Mouse (Mus musculus) liver, adult 2 months (tissue): Measurements from ENCODE around the gene Kir3dl1. TPM values are rescaled to one million over a fixed set of nuclear protein-coding genes. Genes with fewer than 3 reads are reported as not detected.
"Not testable (repeated sequence)": the region's sequence is repeated elsewhere in the genome, so short reads cannot be mapped to it uniquely, and the experiment has no call there.

Source experiments
- DNase-seq: peaks from one replicate; pipeline ENCODE4 v3.0.0-alpha.2; 2011; ENCODE audit warnings: low read depth, low spot score; ENCODE audit errors: extremely low read depth
- H3K27ac ChIP-seq: fragments of 200-500 bp; replicated peaks from 2 replicates; pipeline ENCODE4 v1.5.1; 2012; ENCODE audit warnings: low read depth, mild to moderate bottlenecking, control low read depth, inconsistent platforms, low read length; ENCODE audit not compliant: insufficient read depth
- H3K27me3 ChIP-seq: fragments of 200-500 bp; 2 replicates; pipeline ENCODE4 v1.6.1; 2012; ENCODE audit warnings: mild to moderate bottlenecking, moderate library complexity, low read length, inconsistent platforms; ENCODE audit not compliant: control insufficient read depth, insufficient read depth
- H3K36me3 ChIP-seq: fragments of 200-500 bp; 2 replicates; pipeline ENCODE4 v1.6.1; 2012; ENCODE audit warnings: low read length, inconsistent platforms; ENCODE audit not compliant: control insufficient read depth, insufficient read depth
- H3K4me1 ChIP-seq: fragments of 200-500 bp; 2 replicates; pipeline ENCODE4 v1.6.1; 2011; ENCODE audit warnings: low read length; ENCODE audit not compliant: control insufficient read depth, insufficient read depth
- H3K4me3 ChIP-seq: fragments of 200-500 bp; 2 replicates; pipeline ENCODE4 v1.5.1; 2011; ENCODE audit warnings: low read depth, mild to moderate bottlenecking, control low read depth, low read length, moderate library complexity; ENCODE audit not compliant: insufficient read depth
- H3K79me2 ChIP-seq: fragments of 200-500 bp; 2 replicates; pipeline ENCODE4 v1.6.1; 2012; ENCODE audit warnings: inconsistent platforms, mild to moderate bottlenecking, low read length, moderate library complexity; ENCODE audit not compliant: control insufficient read depth, insufficient read depth
- H3K9ac ChIP-seq: fragments of 200-500 bp; 2 replicates; pipeline ENCODE4 v1.6.1; 2012; ENCODE audit warnings: low read depth, mild to moderate bottlenecking, control low read depth, inconsistent platforms, low read length
- WGBS: fragments of 180-500 bp; shearing (Covaris S2); methylation state at CpG from one replicate; pipeline ENCODE4 v1.1.7; 2018; 5-methylcytosine and 5-hydroxymethylcytosine counted together
- polyA plus RNA-seq: library from polyadenylated mRNA; depleted of rRNA; stranded (reverse); fragments of >200 nt; gene quantifications from 2 replicates; pipeline ENCODE4 v1.2.3, GENCODE M21; 2012; rRNA removed
- total RNA-seq: library from RNA; depleted of rRNA; stranded (reverse); fragments of >200 nt; gene quantifications from 2 replicates; pipeline ENCODE4 v1.2.3, GENCODE M21; 2014; rRNA removed

Kir3dl1 gene
- total RNA-seq, result not detected in 2 replicates
- not detected in 2 replicates for polyA plus RNA-seq

- H3K36me3 ChIP-seq, H3K79me2 ChIP-seq, H3K4me1 ChIP-seq, DNase-seq, H3K4me3 ChIP-seq, H3K27ac ChIP-seq, H3K27me3 ChIP-seq, H3K9ac ChIP-seq: not testable (repeated sequence)
- 76% methylated on average over 4 of the region's 4 CpGs for WGBS
These were observed at the start of gene Kir3dl1 for GRCm38 (mm10) chrX:136517699-136518098. Gene Kir3dl1 (plus strand): TSS chrX:136517999.

GRCm38 (mm10) chrX:136543956-136544355, 26.2 kb downstream of the Kir3dl1 start, which contains the start of gene Kir3dl2:
Gene Kir3dl2 (minus strand): TSS chrX:136544056.
- 61% methylated on average over 1 of the region's 1 CpGs for WGBS
- not testable (repeated sequence) for H3K4me3 ChIP-seq, H3K4me1 ChIP-seq, H3K79me2 ChIP-seq, H3K27me3 ChIP-seq, H3K36me3 ChIP-seq, DNase-seq, H3K27ac ChIP-seq, H3K9ac ChIP-seq

GRCm38 (mm10) chrX:136569094-136569493, 51.3 kb downstream of the Kir3dl1 start:
- not testable (repeated sequence) for H3K9ac ChIP-seq, H3K36me3 ChIP-seq, H3K4me1 ChIP-seq, H3K4me3 ChIP-seq, DNase-seq, H3K27ac ChIP-seq, H3K27me3 ChIP-seq, H3K79me2 ChIP-seq
- WGBS, result 86% methylated on average over 9 of the region's 9 CpGs

Other genes with a start within 250 kb of the Kir3dl1 start
- gene Bex3, start 247.7 kb upstream of the Kir3dl1 start, total RNA-seq, result 1.2 and 1.5 TPM in 2 replicates
- gene Bex3, start 247.7 kb upstream of the Kir3dl1 start, polyA plus RNA-seq, result 1.4 and 1.9 TPM in 2 replicates
- gene Kir3dl2, start 26.1 kb downstream of the Kir3dl1 start, total RNA-seq, result not detected in 2 replicates
- not detected in 2 replicates for gene Kir3dl2, start 26.1 kb downstream of the Kir3dl1 start, polyA plus RNA-seq
- not detected in 2 replicates for gene Tceal3, start 72.8 kb downstream of the Kir3dl1 start, total RNA-seq
- not detected in 2 replicates for gene Tceal3, start 72.8 kb downstream of the Kir3dl1 start, polyA plus RNA-seq
- 0.28 and 0.60 TPM in 2 replicates for gene Tceal1, start 190.0 kb downstream of the Kir3dl1 start, total RNA-seq
- 0.15 and 0.23 TPM in 2 replicates for gene Tceal1, start 190.0 kb downstream of the Kir3dl1 start, polyA plus RNA-seq
- gene Morf4l2, start 225.7 kb downstream of the Kir3dl1 start, total RNA-seq, result 116 and 127 TPM in 2 replicates
- gene Morf4l2, start 225.7 kb downstream of the Kir3dl1 start, polyA plus RNA-seq, result 24.8 and 26.7 TPM in 2 replicates